10 mouse cellular contexts compared by ENCODE assay signal in genomic region chr4:130553121-130553448, GRCm38 (mm10). TPM values are rescaled to one million over a fixed set of nuclear protein-coding genes. Genes with fewer than 3 reads are reported as not detected.
DNase-seq lines count a peak whose midpoint lies in the region; ATAC-seq and TF ChIP-seq lines count a peak whose summit lies in the region.
"Had no signal": no experiment of that assay in that cellular context is flagged by ENCODE, and none has a peak within 500 bp of the region (broad histone marks: within the 10 kb centered on the region; RNA-seq: fewer than 3 reads in every experiment).

No protein-coding gene starts in this region.

- DNase-seq in forebrain, embryonic 11.5 days (ENCODE audit: low spot score): no peak
- no peak for DNase-seq in forebrain, postnatal 0 days
- DNase-seq in MEL (ENCODE audit: low read depth, low spot score): peak; percentile 23
- peak; percentile 59 for DNase-seq in forelimb bud, embryonic 11.5 days (ENCODE audit: low read depth, low spot score)
- DNase-seq in left cerebral cortex, adult 11 months (ENCODE audit: low spot score): no peak
- no peak for DNase-seq in gastrocnemius, postnatal 36 days
- DNase-seq in left cerebral cortex, adult 2 months (ENCODE audit: extremely low spot score in 1 of 2, low spot score in 2 of 2): no peak
- DNase-seq: liver, embryonic 13.5 days; thymus, postnatal 4 days had no signal

- peaks cover 17% of the 10 kb centered on the region for H3K4me1 ChIP-seq in forebrain, embryonic 11.5 days (replicated peaks; ENCODE audit: control insufficient read depth, insufficient read depth, low read length)
- peaks cover 8% of the 10 kb centered on the region for H3K4me1 ChIP-seq in forebrain, postnatal 0 days (ENCODE audit: insufficient read depth)
- H3K4me1 ChIP-seq in MEL (ENCODE audit: control insufficient read depth in 1 of 2, insufficient read depth in 2 of 2, low read length in 2 of 2): no peaks in the 10 kb centered on the region

- 61% methylated on average over 6 of the region's 6 CpGs for WGBS in forebrain, embryonic 11.5 days
- 20% methylated on average over 6 of the region's 6 CpGs for WGBS in forebrain, postnatal 0 days

- H3K4me3 ChIP-seq in forebrain, embryonic 11.5 days (ENCODE audit: low read depth, low read length): no peak overlapping the region
- H3K4me3 ChIP-seq in forebrain, postnatal 0 days (ENCODE audit: low read depth, low read length): no peak overlapping the region
- H3K4me3 ChIP-seq in MEL (ENCODE audit: control insufficient read depth in 1 of 2, insufficient read depth in 1 of 2, low read depth in 2 of 2, low read length in 2 of 2): no peak overlapping the region
- H3K4me3 ChIP-seq in left cerebral cortex, adult 2 months: no peak overlapping the region
- H3K4me3 ChIP-seq: liver, embryonic 13.5 days had no signal

- H3K27ac ChIP-seq in forebrain, embryonic 11.5 days (ENCODE audit: low read depth, low read length): peak overlapping the region; percentile 37; the same call in 1 of the 2 replicates
- no peak overlapping the region for H3K27ac ChIP-seq in forebrain, postnatal 0 days (ENCODE audit: low read depth, low read length)
- H3K27ac ChIP-seq in MEL (ENCODE audit: control insufficient read depth, low read depth, low read length): no peak overlapping the region
- H3K27ac ChIP-seq in left cerebral cortex, adult 2 months: no peak overlapping the region
- H3K27ac ChIP-seq: liver, embryonic 13.5 days had no signal

- H3K9me3 ChIP-seq in forebrain, embryonic 11.5 days (ENCODE audit: control insufficient read depth, low read length): no peaks in the 10 kb centered on the region; the same call in 1 of the 2 replicates
- H3K9me3 ChIP-seq in forebrain, postnatal 0 days (ENCODE audit: low read length): no peaks in the 10 kb centered on the region
- no peaks in the 10 kb centered on the region for H3K9me3 ChIP-seq in MEL (replicated peaks; ENCODE audit: insufficient read depth, low read length)
- H3K9me3 ChIP-seq: liver, embryonic 13.5 days had no signal

- TF ChIP-seq CTCF in forebrain, postnatal 0 days (IDR thresholded peaks at IDR 0.05; ENCODE audit: low read depth): no peak
- no peak for TF ChIP-seq CTCF in MEL (IDR thresholded peaks at IDR 0.05 in 2 of 3, conservative IDR thresholded peaks at IDR 0.05 in 1 of 3; ENCODE audit: control insufficient read depth in 1 of 3, insufficient read depth in 1 of 3, low read depth in 2 of 3, low read length in 3 of 3, poor library complexity in 1 of 3, severe bottlenecking in 1 of 3)
- TF ChIP-seq CTCF in left cerebral cortex, adult 2 months (IDR thresholded peaks at IDR 0.05): no peak

- no peaks in the 10 kb centered on the region for H3K79me2 ChIP-seq in MEL (ENCODE audit: control insufficient read depth, insufficient read depth, low read length, poor library complexity)

- H3K4me2 ChIP-seq in forebrain, embryonic 11.5 days (ENCODE audit: low read depth, low read length, severe bottlenecking): no peak overlapping the region
- H3K4me2 ChIP-seq in forebrain, postnatal 0 days (ENCODE audit: low read depth): no peak overlapping the region
- H3K4me2 ChIP-seq: liver, embryonic 13.5 days had no signal

- no peaks in the 10 kb centered on the region for H3K27me3 ChIP-seq in forebrain, embryonic 11.5 days (ENCODE audit: control insufficient read depth, insufficient read depth, low read length)
- no peaks in the 10 kb centered on the region for H3K27me3 ChIP-seq in forebrain, postnatal 0 days (ENCODE audit: insufficient read depth, low read length)
- no peaks in the 10 kb centered on the region for H3K27me3 ChIP-seq in MEL (ENCODE audit: control insufficient read depth in 1 of 2, insufficient read depth in 2 of 2, low read length in 2 of 2)
- H3K27me3 ChIP-seq: liver, embryonic 13.5 days had no signal

- H3K9ac ChIP-seq in forebrain, embryonic 11.5 days (ENCODE audit: low read length): no peak overlapping the region; the same call in 1 of the 2 replicates
- H3K9ac ChIP-seq in forebrain, postnatal 0 days: no peak overlapping the region
- no peak overlapping the region for H3K9ac ChIP-seq in MEL (ENCODE audit: control insufficient read depth, low read depth, low read length, poor library complexity, severe bottlenecking)
- H3K9ac ChIP-seq: liver, embryonic 13.5 days had no signal

- H3K36me3 ChIP-seq in forebrain, embryonic 11.5 days (ENCODE audit: control insufficient read depth, insufficient read depth, low read length): no peaks in the 10 kb centered on the region
- H3K36me3 ChIP-seq in forebrain, postnatal 0 days (ENCODE audit: insufficient read depth): no peaks in the 10 kb centered on the region
- peaks cover 0 to 2% of the 10 kb centered on the region in 2 experiments; a peak in 1 of 4 replicates for H3K36me3 ChIP-seq in MEL (ENCODE audit: control insufficient read depth in 1 of 2, insufficient read depth in 2 of 2, low read length in 2 of 2)
- H3K36me3 ChIP-seq: liver, embryonic 13.5 days had no signal

- no peak for TF ChIP-seq RAD21 in MEL (IDR thresholded peaks at IDR 0.05; ENCODE audit: low read depth, low read length)

- TF ChIP-seq POLR2A in MEL (IDR thresholded peaks at IDR 0.05; ENCODE audit: control insufficient read depth in 1 of 2, insufficient read depth in 1 of 2, low read depth in 1 of 2, low read length in 2 of 2, poor library complexity in 1 of 2): no peak

- no peak for ATAC-seq in forebrain, embryonic 11.5 days (replicated peaks; ENCODE audit: low FRiP score)
- no peak for ATAC-seq in forebrain, postnatal 0 days
- 0 out of 2 replicates have a peak, but pooled peaks have one; percentile 29 for ATAC-seq in megakaryocyte progenitor cell, adult 5-6 weeks (replicated peaks; ENCODE audit: poor library complexity)

- intact Hi-C loops in gastrocnemius, postnatal 36 days (cut with DNase I): no loop called here
- intact Hi-C loops in left cerebral cortex, adult 2 months (cut with DNase I): no loop called here

- no peak for TF ChIP-seq EP300 in MEL (IDR thresholded peaks at IDR 0.05; ENCODE audit: low read depth in 1 of 2, low read length in 2 of 2)

TF ChIP-seq in MEL, 35 proteins besides CTCF, POLR2A, EP300 and RAD21:
- no peak for TF ChIP-seq NRF1 (IDR thresholded peaks at IDR 0.05; ENCODE audit: insufficient read depth, low read depth, low read length, poor library complexity, severe bottlenecking)
- TF ChIP-seq CHD2 (IDR thresholded peaks at IDR 0.05; ENCODE audit: low read length): no peak
- TF ChIP-seq MAZ (IDR thresholded peaks at IDR 0.05; ENCODE audit: low read depth, low read length): no peak
- no peak for TF ChIP-seq TAL1 (IDR thresholded peaks at IDR 0.05; ENCODE audit: low read length)
- no peak for TF ChIP-seq USF2 (IDR thresholded peaks at IDR 0.05; ENCODE audit: borderline replicate concordance in 1 of 2, insufficient read depth in 1 of 2, low read depth in 1 of 2, low read length in 2 of 2)

RNA-seq across cellular contexts. Expression of gene Nkain1, which starts 20.9 kb away (rescaled TPM):
- polyA plus RNA-seq in forebrain, embryonic 11.5 days (2014; fragmentation: Nextera tagmentation; extraction: Ambion mirVana): 12.5 and 18.5 TPM in 2 replicates
- total RNA-seq in forebrain, postnatal 0 days (2014; rRNA removed): 231 and 267 TPM in 2 replicates
- 9.1 and 10.9 TPM in 2 replicates for polyA plus RNA-seq in forebrain, postnatal 0 days (2015; fragmentation: Nextera tagmentation; extraction: Ambion mirVana)
- 4.3 and 5.3 TPM in 2 replicates for total RNA-seq in MEL (2012; rRNA removed)
- polyA plus RNA-seq in MEL (2012; ENCODE audit: insufficient read depth in 1 of 2, insufficient read length in 2 of 2, low read depth in 1 of 2, low replicate concordance in 2 of 2, missing spikeins in 1 of 2): 10 to 100 TPM in 1 of 2 experiments, not detected in 1; 18.5 TPM
- 0.17 TPM in 1 of 2 replicates, not detected in the other for total RNA-seq in megakaryocyte progenitor cell, adult 5-6 weeks (2015)
- total RNA-seq in megakaryocyte progenitor cell, adult 5-6 weeks (2017): 0.61 TPM in 1 of 2 replicates, not detected in the other
- total RNA-seq in gastrocnemius, postnatal 36 days (2021): 10 to 100 TPM; 12.9 to 13.2 TPM
- total RNA-seq in left cerebral cortex, adult 2 months (2021): 10 to 100 TPM; 28.2 to 29.8 TPM
- polyA plus RNA-seq: liver, embryonic 13.5 days had no signal

Comparison
In these comparisons a context has a peak if more than half of its experiments do, and no peak if none do; other contexts are left out.
1. DNase-seq: peak in MEL (single experiment) and forelimb bud, embryonic 11.5 days (single experiment); none in forebrain, embryonic 11.5 days (single experiment), forebrain, postnatal 0 days (single experiment), left cerebral cortex, adult 11 months (single experiment), gastrocnemius, postnatal 36 days (0 of 2) and left cerebral cortex, adult 2 months (0 of 2).